Mouse (Mus musculus) adrenal gland, postnatal 10 days (tissue): ENCODE results near the gene Exoc7. TPM values are rescaled to one million over a fixed set of nuclear protein-coding genes. Genes with fewer than 3 reads are reported as not detected.
"Not testable (repeated sequence)": the region's sequence is repeated elsewhere in the genome, so short reads cannot be mapped to it uniquely, and the experiment has no call there.

Experiments
- DNase-seq: peaks from one replicate; pipeline ENCODE4 v3.0.0; 2021; ENCODE audit warnings: mixed read lengths
- total RNA-seq, 2 experiments: library from RNA; stranded (reverse); gene quantifications; 2 replicates each; pipeline ENCODE4 v1.2.3; 2021

Exoc7 gene
- total RNA-seq, 2 experiments from 2014 or later: 57.0 to 70.2 TPM

- no peak for DNase-seq
Measured at GRCm38 (mm10) chr11:116280751-116281663, 26.0 kb downstream of the Exoc7 start, which contains the start of gene Galr2. Gene Galr2 (plus strand): TSS chr11:116280939.

- not testable (repeated sequence) for DNase-seq
Measured at GRCm38 (mm10) chr11:116277184-116277583, 29.8 kb downstream of the Exoc7 start.

- DNase-seq: peak; percentile 97
Measured at GRCm38 (mm10) chr11:116274045-116274666, 32.9 kb downstream of the Exoc7 start, which contains the start of gene Srp68. Gene Srp68 (minus strand): TSS chr11:116274217.

GRCm38 (mm10) chr11:116273469-116274044, 33.5 kb downstream of the Exoc7 start:
- DNase-seq: no peak

- no peak for DNase-seq
Measured at GRCm38 (mm10) chr11:116272589-116273468, 34.2 kb downstream of the Exoc7 start.

- no peak for DNase-seq
Measured at GRCm38 (mm10) chr11:116269560-116269959, 37.5 kb downstream of the Exoc7 start.

GRCm38 (mm10) chr11:116268313-116268712, 38.7 kb downstream of the Exoc7 start:
- no peak for DNase-seq

- DNase-seq: no peak
Measured at GRCm38 (mm10) chr11:116267637-116268036, 39.4 kb downstream of the Exoc7 start.

GRCm38 (mm10) chr11:116265850-116266249, 41.2 kb downstream of the Exoc7 start:
- DNase-seq: no peak

- DNase-seq: no peak
Measured at GRCm38 (mm10) chr11:116265352-116265751, 41.7 kb downstream of the Exoc7 start.

- DNase-seq: no peak
Measured at GRCm38 (mm10) chr11:116260259-116260658, 46.8 kb downstream of the Exoc7 start.

GRCm38 (mm10) chr11:116259461-116259860, 47.6 kb downstream of the Exoc7 start:
- no peak for DNase-seq

GRCm38 (mm10) chr11:116255982-116256675, 50.9 kb downstream of the Exoc7 start:
- no peak for DNase-seq

GRCm38 (mm10) chr11:116255090-116255981, 51.7 kb downstream of the Exoc7 start:
- DNase-seq: no peak

GRCm38 (mm10) chr11:116254627-116255026, 52.4 kb downstream of the Exoc7 start:
- DNase-seq: no peak

- no peak for DNase-seq
Measured at GRCm38 (mm10) chr11:116253076-116253600, 53.9 kb downstream of the Exoc7 start.

- DNase-seq: no peak
Measured at GRCm38 (mm10) chr11:116250898-116251297, 56.1 kb downstream of the Exoc7 start.

- DNase-seq: no peak
Measured at GRCm38 (mm10) chr11:116247502-116248222, 59.4 kb downstream of the Exoc7 start.

GRCm38 (mm10) chr11:116245616-116246015, 61.4 kb downstream of the Exoc7 start:
- DNase-seq: no peak
